Mouse (Mus musculus) kidney, postnatal 0 days (tissue): ENCODE results near the gene Kremen2. TPM values are rescaled to one million over a fixed set of nuclear protein-coding genes. Genes with fewer than 3 reads are reported as not detected.

Experiments used
- ATAC-seq: fragments of 200-750 bp; cut with Nextera tagmentation; replicated peaks from 2 replicates; pipeline ENCODE4 v1.8.0; 2017; ENCODE audit warnings: low read depth, moderate number of reproducible peaks, moderate TSS enrichment, moderate library complexity; ENCODE audit not compliant: low FRiP score
- DNase-seq: peaks from one replicate; pipeline ENCODE4 v3.0.0-alpha.2; 2016; ENCODE audit warnings: low spot score
- H3K27ac ChIP-seq: fragments of 300-500 bp; sonication (generic); 2 replicates; pipeline ENCODE4 v1.5.1; 2014; ENCODE audit warnings: mild to moderate bottlenecking
- H3K27me3 ChIP-seq: fragments of 300-500 bp; sonication (generic); 2 replicates; pipeline ENCODE4 v1.6.1; 2014; ENCODE audit warnings: low read length, mixed read lengths; ENCODE audit not compliant: insufficient read depth
- H3K36me3 ChIP-seq: fragments of 300-500 bp; sonication (generic); 2 replicates; pipeline ENCODE4 v1.6.1; 2014; ENCODE audit warnings: low read length, mixed read lengths; ENCODE audit not compliant: insufficient read depth
- H3K4me1 ChIP-seq: fragments of 300-500 bp; sonication (generic); replicated peaks from 2 replicates; pipeline ENCODE4 v1.6.1; 2014; ENCODE audit warnings: antibody characterized with exemption, low read length, mixed read lengths; ENCODE audit not compliant: insufficient read depth
- H3K4me2 ChIP-seq: fragments of 300-500 bp; sonication (generic); 2 replicates; pipeline ENCODE4 v1.6.1; 2014; ENCODE audit warnings: mild to moderate bottlenecking, low read length, moderate library complexity, mixed read lengths
- H3K4me3 ChIP-seq: fragments of 300-500 bp; sonication (generic); replicated peaks from 2 replicates; pipeline ENCODE4 v1.5.1; 2014; ENCODE audit warnings: low read depth, low read length
- H3K9ac ChIP-seq: fragments of 300-500 bp; sonication (generic); 2 replicates; pipeline ENCODE4 v1.6.1; 2014; ENCODE audit warnings: low read depth, low read length
- H3K9me3 ChIP-seq: fragments of 300-500 bp; sonication (generic); replicated peaks from 2 replicates; pipeline ENCODE4 v1.6.1; 2016; ENCODE audit warnings: low read length, inconsistent platforms, mixed read lengths
- CTCF ChIP-seq: IDR thresholded peaks from 2 replicates; pipeline ENCODE4 v1.5.1; 2016; ENCODE audit warnings: antibody characterized with exemption, low read depth, mild to moderate bottlenecking, moderate library complexity
- WGBS: fragments of 180-500 bp; shearing (Covaris S2); extraction: QIAGEN DNeasy Blood & Tissue Kit; methylation state at CpG from one replicate; pipeline ENCODE4 v1.1.7; 2014; 5-methylcytosine and 5-hydroxymethylcytosine counted together
- polyA plus RNA-seq: library from polyadenylated mRNA; unstranded; fragments of >200 nt; fragmentation: Nextera tagmentation; extraction: Ambion mirVana; gene quantifications from 2 replicates; pipeline ENCODE4 v1.2.1, GENCODE M21; 2015

The Kremen2 gene
- polyA plus RNA-seq, 1 experiment from 2014 or later: 0.29 TPM

GRCm38 (mm10) chr17:23699131-23700077, 46.2 kb downstream of the Kremen2 start:
- Histone ChIP-seq H3K4me1 (0 out of 2 replicates have a peak, but pooled peaks cover 8% of the 10 kb centered on the region), H3K27ac (peak overlapping the region; percentile 47; the same call in 1 of the 2 replicates), H3K9ac (peak overlapping the region; percentile 65), H3K4me3 (peak overlapping the region; percentile 63), H3K4me2 (peak overlapping the region; percentile 100), H3K9me3 (no peaks in the 10 kb centered on the region), H3K27me3 (no peaks in the 10 kb centered on the region), H3K36me3 (no peaks in the 10 kb centered on the region)
- under 1% methylated on average over 73 of the region's 101 CpGs for whole genome bisulfite sequencing
- peak; percentile 10; the same call in 1 of the 2 replicates for TF ChIP-seq CTCF
- peak; percentile 48 for DNase-seq
- ATAC-seq: peak; percentile 45

- H3K9ac ChIP-seq: no peak overlapping the region
- ATAC-seq (peak; percentile 38; the same call in 1 of the 2 replicates), DNase-seq (no peak)
- H3K36me3 ChIP-seq: no peaks in the 10 kb centered on the region
- no peaks in the 10 kb centered on the region for H3K27me3 ChIP-seq
- H3K27ac ChIP-seq: no peak overlapping the region
- no peaks in the 10 kb centered on the region for H3K9me3 ChIP-seq
- TF ChIP-seq CTCF: no peak
- no peak overlapping the region for H3K4me2 ChIP-seq
- 0 out of 2 replicates have a peak, but pooled peaks cover 8% of the 10 kb centered on the region for H3K4me1 ChIP-seq
- no peak overlapping the region for H3K4me3 ChIP-seq
- 13% methylated on average over 3 of the region's 3 CpGs for WGBS
Observed at GRCm38 (mm10) chr17:23695801-23696200, 49.8 kb downstream of the Kremen2 start.

- no peak overlapping the region for H3K4me3 ChIP-seq
- H3K4me1 ChIP-seq: 0 out of 2 replicates have a peak, but pooled peaks cover 8% of the 10 kb centered on the region
- no peak for ATAC-seq
- WGBS: 50% methylated on average over 1 of the region's 1 CpGs
- DNase-seq: no peak
- H3K36me3 ChIP-seq: no peaks in the 10 kb centered on the region
- H3K9me3 ChIP-seq: no peaks in the 10 kb centered on the region
- no peak for TF ChIP-seq CTCF
- no peak overlapping the region for H3K9ac ChIP-seq
- no peak overlapping the region for H3K27ac ChIP-seq
- H3K4me2 ChIP-seq: no peak overlapping the region
- H3K27me3 ChIP-seq: no peaks in the 10 kb centered on the region
Observed at GRCm38 (mm10) chr17:23694491-23694890, 51.1 kb downstream of the Kremen2 start.

Other genes starting within 250 kb of the Kremen2 start
- 16.8 and 19.1 TPM in 2 replicates for gene Zfp213, start 181.6 kb downstream of the Kremen2 start, polyA plus RNA-seq
- gene Zfp13, start 146.3 kb downstream of the Kremen2 start, polyA plus RNA-seq: 12.6 and 14.3 TPM in 2 replicates
- gene Zscan10, start 145.0 kb downstream of the Kremen2 start, polyA plus RNA-seq: not detected in 2 replicates
- 0.66 and 0.92 TPM in 2 replicates for gene Mmp25, start 100.6 kb downstream of the Kremen2 start, polyA plus RNA-seq
- gene Bicdl2, start 85.3 kb downstream of the Kremen2 start, polyA plus RNA-seq: 2.1 and 2.4 TPM in 2 replicates
- gene Hcfc1r1, start 72.2 kb downstream of the Kremen2 start, polyA plus RNA-seq: 116 and 120 TPM in 2 replicates
- gene Thoc6, start 72.0 kb downstream of the Kremen2 start, polyA plus RNA-seq: 32.3 and 35.5 TPM in 2 replicates
- 47.0 and 50.0 TPM in 2 replicates for gene Tnfrsf12a, start 68.4 kb downstream of the Kremen2 start, polyA plus RNA-seq
- gene Cldn6, start 66.6 kb downstream of the Kremen2 start, polyA plus RNA-seq: 131 and 155 TPM in 2 replicates
- gene Cldn9, start 61.8 kb downstream of the Kremen2 start, polyA plus RNA-seq: 41.2 and 41.8 TPM in 2 replicates
- 0.05 and 0.30 TPM in 2 replicates for gene 1520401A03Rik, start 23.1 kb downstream of the Kremen2 start, polyA plus RNA-seq
- 21.1 and 24.5 TPM in 2 replicates for gene Pkmyt1, start 19.5 kb downstream of the Kremen2 start, polyA plus RNA-seq
- gene Paqr4, start 5.0 kb downstream of the Kremen2 start, polyA plus RNA-seq: 16.0 and 17.9 TPM in 2 replicates
- gene Flywch1, start 25.8 kb upstream of the Kremen2 start, polyA plus RNA-seq: 74.6 and 74.7 TPM in 2 replicates
- 40.9 and 46.8 TPM in 2 replicates for gene Flywch2, start 40.2 kb upstream of the Kremen2 start, polyA plus RNA-seq
- 304 and 321 TPM in 2 replicates for gene Srrm2, start 44.7 kb upstream of the Kremen2 start, polyA plus RNA-seq
- gene Elob, start 83.3 kb upstream of the Kremen2 start, polyA plus RNA-seq: 1,058 and 1,143 TPM in 2 replicates
- gene Prss33, start 90.2 kb upstream of the Kremen2 start, polyA plus RNA-seq: 0.11 TPM in 1 of 2 replicates, not detected in the other
- not detected in 2 replicates for gene Prss32, start 98.0 kb upstream of the Kremen2 start, polyA plus RNA-seq
- 2.8 and 3.1 TPM in 2 replicates for gene Prss41, start 98.3 kb upstream of the Kremen2 start, polyA plus RNA-seq
- not detected in 2 replicates for gene Prss21, start 122.2 kb upstream of the Kremen2 start, polyA plus RNA-seq
- not detected in 2 replicates for gene Dcpp1, start 135.0 kb upstream of the Kremen2 start, polyA plus RNA-seq
- gene Dcpp2, start 135.0 kb upstream of the Kremen2 start, polyA plus RNA-seq: not detected in 2 replicates
- not detected in 2 replicates for gene Dcpp3, start 171.6 kb upstream of the Kremen2 start, polyA plus RNA-seq
- gene Sbp, start 195.8 kb upstream of the Kremen2 start, polyA plus RNA-seq: not detected in 2 replicates
- gene Sbpl, start 209.4 kb upstream of the Kremen2 start, polyA plus RNA-seq: not detected in 2 replicates
- 0.18 and 0.25 TPM in 2 replicates for gene Prss30, start 234.7 kb upstream of the Kremen2 start, polyA plus RNA-seq